Mouse (Mus musculus) megakaryocyte, embryonic 14.5 days (primary cell): Measurements from ENCODE around the gene Olfr998.

Source experiments
- FLI1 ChIP-seq: IDR thresholded peaks from 2 replicates; pipeline ENCODE4 v1.6.1; 2012; ENCODE audit warnings: low read length, inconsistent platforms, mixed read lengths
- GATA1 ChIP-seq: IDR thresholded peaks from 3 replicates; pipeline ENCODE4 v1.6.1; 2012; ENCODE audit warnings: mixed read lengths, low read length, inconsistent platforms, borderline replicate concordance

DNA sequence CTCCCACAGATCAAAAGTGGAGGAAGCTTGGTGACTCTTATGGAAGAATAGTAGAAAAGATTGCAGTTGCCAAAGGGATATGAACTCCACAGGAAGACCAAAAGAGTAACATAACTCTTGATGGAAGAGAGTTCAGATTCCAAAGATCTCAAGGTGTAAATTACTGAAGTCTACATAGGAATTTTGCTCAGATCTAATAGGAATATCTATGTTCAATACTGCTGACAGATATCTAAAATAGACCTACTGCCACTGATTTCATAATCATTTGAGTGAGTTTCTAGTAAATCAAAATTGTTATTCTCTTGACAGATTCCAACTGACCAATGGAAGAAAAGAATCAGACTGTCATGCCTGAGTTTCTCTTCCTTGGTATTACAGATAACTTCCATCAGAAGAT, 9.8 kb upstream of the Olfr998 start, which contains the start of gene Olfr996:
- TF ChIP-seq GATA1 (no peak), FLI1 (no peak)
